Comparison of ENCODE assay signal across 15 mouse cellular contexts in genomic region chr6:128888834-128889233, GRCm38 (mm10). TPM values are rescaled to one million over a fixed set of nuclear protein-coding genes. Genes with fewer than 3 reads are reported as not detected.
DNase-seq lines count a peak whose midpoint lies in the region; ATAC-seq and TF ChIP-seq lines count a peak whose summit lies in the region.
"Had no signal": no experiment of that assay in that cellular context is flagged by ENCODE, and none has a peak within 500 bp of the region (broad histone marks: within the 10 kb centered on the region; RNA-seq: fewer than 3 reads in every experiment).

No protein-coding gene starts in this region.

- 65% methylated on average over 5 of the region's 5 CpGs for WGBS in lung, adult 2 months
- WGBS in midbrain, embryonic 15.5 days: 81% methylated on average over 5 of the region's 5 CpGs

- H3K27ac ChIP-seq in midbrain, embryonic 15.5 days: no peak overlapping the region
- H3K27ac ChIP-seq: hindbrain, embryonic 15.5 days had no signal

- no peak overlapping the region for H3K4me2 ChIP-seq in midbrain, embryonic 15.5 days
- H3K4me2 ChIP-seq: hindbrain, embryonic 15.5 days; midbrain, embryonic 11.5 days had no signal

- H3K4me1 ChIP-seq in lung, adult 2 months (ENCODE audit: control insufficient read depth, insufficient read depth, low read length): no peaks in the 10 kb centered on the region
- H3K4me1 ChIP-seq in midbrain, embryonic 15.5 days: no peaks in the 10 kb centered on the region
- H3K4me1 ChIP-seq: hindbrain, embryonic 15.5 days had no signal

- no peaks in the 10 kb centered on the region for H3K27me3 ChIP-seq in midbrain, embryonic 15.5 days (replicated peaks)
- H3K27me3 ChIP-seq: hindbrain, embryonic 15.5 days had no signal

- DNase-seq in lung, postnatal 25 days (ENCODE audit: low spot score): peak; percentile 31
- no peak for DNase-seq in lung, adult 2 months
- DNase-seq in naive thymus-derived CD4-positive, alpha-beta T cell, adult 2 months (ENCODE audit: low read depth): peak; percentile 86
- peak; percentile 66 for DNase-seq in thymus, postnatal 25 days
- no peak for DNase-seq in left cerebral cortex, adult 8-10 months (ENCODE audit: low spot score in 2 of 2)
- DNase-seq in left cerebral cortex, postnatal 4 days: no peak
- DNase-seq: adrenal gland, postnatal 10 days had no signal

- intact Hi-C loops in left cerebral cortex, postnatal 4 days (cut with DNase I): loop anchor here (10.0 kb wide), 1 partner anchor 76 kb away; no protein-coding TSS in a partner anchor

- TF ChIP-seq CTCF in lung, adult 2 months (IDR thresholded peaks at IDR 0.05; ENCODE audit: insufficient read depth, low read length): no peak

- H3K9ac ChIP-seq in midbrain, embryonic 15.5 days: no peak overlapping the region
- H3K9ac ChIP-seq: hindbrain, embryonic 15.5 days had no signal

- no peaks in the 10 kb centered on the region for H3K36me3 ChIP-seq in midbrain, embryonic 15.5 days (replicated peaks)
- H3K36me3 ChIP-seq: hindbrain, embryonic 15.5 days had no signal

- no peak for TF ChIP-seq POLR2A in lung, adult 2 months (IDR thresholded peaks at IDR 0.05; ENCODE audit: borderline replicate concordance, extremely low read depth, low read depth, low read length)

- H3K9me3 ChIP-seq in midbrain, embryonic 15.5 days: no peaks in the 10 kb centered on the region
- H3K9me3 ChIP-seq: hindbrain, embryonic 15.5 days had no signal

- H3K4me3 ChIP-seq in lung, adult 2 months (replicated peaks; ENCODE audit: extremely low read depth, low read depth, low read length): no peak overlapping the region
- H3K4me3 ChIP-seq in midbrain, embryonic 15.5 days: no peak overlapping the region
- H3K4me3 ChIP-seq: hindbrain, embryonic 15.5 days had no signal

- ATAC-seq in common myeloid progenitor, adult 5-6 weeks (replicated peaks; ENCODE audit: low read depth, poor library complexity, severe bottlenecking): peak; percentile 70
- no peak for ATAC-seq in midbrain, embryonic 15.5 days (replicated peaks)

RNA-seq across cellular contexts. Expression of gene Clec2i, which starts 1.4 kb away (rescaled TPM):
- polyA plus RNA-seq in lung, adult 2 months (2012; rRNA removed): 0.79 and 1.6 TPM in 2 replicates
- 8.0 and 8.1 TPM in 2 replicates for total RNA-seq in common myeloid progenitor, adult 5-6 weeks (2017)
- 0.06 TPM in 1 of 2 replicates, not detected in the other for polyA plus RNA-seq in midbrain, embryonic 15.5 days (2015; fragmentation: Nextera tagmentation; extraction: Ambion mirVana)
- under 1 TPM in 1 of 4 experiments, not detected in 3; 0.17 TPM for total RNA-seq in left cerebral cortex, adult 8-10 months (2022)
- total RNA-seq in left cerebral cortex, postnatal 4 days (2021): not detected
- total RNA-seq: layer of hippocampus, adult 18-20 months had no signal
- polyA plus RNA-seq: hindbrain, embryonic 15.5 days; limb, embryonic 11.5 days; midbrain, embryonic 11.5 days had no signal

RNA-seq across cellular contexts. Expression of gene BC035044, which starts 2.1 kb away (rescaled TPM):
- 1.2 and 2.7 TPM in 2 replicates for polyA plus RNA-seq in lung, adult 2 months (2012; rRNA removed)
- total RNA-seq in common myeloid progenitor, adult 5-6 weeks (2017): 213 and 215 TPM in 2 replicates
- polyA plus RNA-seq in midbrain, embryonic 15.5 days (2015; fragmentation: Nextera tagmentation; extraction: Ambion mirVana): 0.51 and 0.62 TPM in 2 replicates
- total RNA-seq in left cerebral cortex, adult 8-10 months (2022): 1 to 10 TPM in 3 of 4 experiments, under 1 TPM in 1; 0.84 to 1.7 (median 1.4) TPM
- total RNA-seq in left cerebral cortex, postnatal 4 days (2021): 1 to 10 TPM in 1 of 2 experiments, under 1 TPM in 1; 0.64 to 1.0 TPM
- total RNA-seq: ES-E14 had no signal

RNA-seq across cellular contexts. Expression of gene Clec2g, which starts 45.3 kb away (rescaled TPM):
- 0.70 TPM in 1 of 2 replicates, not detected in the other for polyA plus RNA-seq in lung, adult 2 months (2012; rRNA removed)
- total RNA-seq in common myeloid progenitor, adult 5-6 weeks (2017): not detected in 2 replicates
- not detected in 2 replicates for polyA plus RNA-seq in midbrain, embryonic 15.5 days (2015; fragmentation: Nextera tagmentation; extraction: Ambion mirVana)
- 1 to 10 TPM in 1 of 4 experiments, under 1 TPM in 2, not detected in 1; 0.53 to 1.2 (median 0.60) TPM for total RNA-seq in left cerebral cortex, adult 8-10 months (2022)
- not detected for total RNA-seq in left cerebral cortex, postnatal 4 days (2021)
- polyA plus RNA-seq: gonadal fat pad, adult 2 months; hindbrain, embryonic 15.5 days; limb, embryonic 11.5 days; midbrain, embryonic 11.5 days had no signal

Comparison
In these comparisons a context has a peak if more than half of its experiments do, and no peak if none do; other contexts are left out.
1. DNase-seq: peak in lung, postnatal 25 days (single experiment), naive thymus-derived CD4-positive, alpha-beta T cell, adult 2 months (single experiment) and thymus, postnatal 25 days (single experiment); none in lung, adult 2 months (single experiment), left cerebral cortex, adult 8-10 months (0 of 2) and left cerebral cortex, postnatal 4 days (single experiment).
2. RNA of gene BC035044, which starts 2.1 kb away (total RNA-seq): 213 to 215 TPM in common myeloid progenitor, adult 5-6 weeks; 0.84 to 1.7 TPM in left cerebral cortex, adult 8-10 months and 0.64 to 1.0 TPM in left cerebral cortex, postnatal 4 days; every median in the first group is over 10 times any median in the second.